Mouse (Mus musculus) spleen, postnatal 14 days (tissue): ENCODE data around the gene Gm5157.
"Not testable (repeated sequence)": the region's sequence is repeated elsewhere in the genome, so short reads cannot be mapped to it uniquely, and the experiment has no call there.

Source experiments
- DNase-seq, 2 experiments: peaks; one replicate each; pipeline ENCODE4 v3.0.0; 2021 to 2022; ENCODE audit warnings: low spot score in 2 of 2

Gene Gm5157

GRCm38 (mm10) chr7:21190323-21190722 lies at the start of gene Gm5157:
TSS of gene Gm5157 (minus strand) at chr7:21190423.
- not testable (repeated sequence) for DNase-seq

GRCm38 (mm10) chr7:21161885-21162284 lies 28.3 kb downstream of the Gm5157 start, which contains the start of gene Vmn1r123:
TSS of gene Vmn1r123 (plus strand) at chr7:21162185.
- DNase-seq: not testable (repeated sequence)
